Comparison of ENCODE assay signal across 23 mouse cellular contexts in the genomic region with DNA sequence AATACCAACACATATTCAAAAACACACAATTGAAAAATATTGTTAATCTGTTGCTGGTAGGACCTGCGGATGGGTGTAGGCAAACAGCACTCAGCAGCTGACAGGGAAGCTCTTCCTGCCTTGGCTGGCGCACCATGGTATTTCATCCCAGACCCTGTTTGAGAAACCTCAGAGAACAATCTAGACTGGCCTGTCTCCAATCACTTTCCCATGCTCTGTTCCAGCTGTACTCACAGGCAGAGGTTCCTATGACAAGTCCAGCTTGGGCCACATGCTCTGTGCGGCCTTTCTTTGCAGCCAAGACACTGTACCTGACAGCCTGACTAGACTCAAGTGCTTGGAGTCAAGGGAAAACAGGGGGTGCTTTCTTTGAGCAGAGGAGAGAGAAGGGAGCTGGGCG. TPM values are rescaled to one million over a fixed set of nuclear protein-coding genes. Genes with fewer than 3 reads are reported as not detected.
"Had no signal": no experiment of that assay in that cellular context is flagged by ENCODE, and none has a peak within 500 bp of the region (broad histone marks: within the 10 kb centered on the region; RNA-seq: fewer than 3 reads in every experiment).

No protein-coding gene starts in this region.

- H3K9me3 ChIP-seq: liver, embryonic 15.5 days; midbrain, embryonic 12.5 days; midbrain, embryonic 15.5 days; neural tube, embryonic 12.5 days; neural tube, embryonic 15.5 days; stomach, embryonic 15.5 days had no signal

- H3K27me3 ChIP-seq: liver, embryonic 15.5 days; midbrain, embryonic 12.5 days; midbrain, embryonic 15.5 days; neural tube, embryonic 12.5 days; stomach, embryonic 15.5 days had no signal

- DNase-seq: kidney, adult 2 months; kidney, postnatal 25 days; layer of hippocampus, adult 9-11 months; layer of hippocampus, postnatal 36 days; left cerebral cortex, postnatal 4 days; liver; lung, embryonic 14.5 days; lung, postnatal 10 days; right cerebral cortex, adult 18-20 months; right cerebral cortex, postnatal 14 days; right cerebral cortex, postnatal 4 days; thymus, postnatal 25 days had no signal

- H3K4me3 ChIP-seq: layer of hippocampus, adult 2 months; left cerebral cortex, adult 2 months; liver, embryonic 15.5 days; midbrain, embryonic 12.5 days; midbrain, embryonic 15.5 days; neural tube, embryonic 12.5 days; neural tube, embryonic 15.5 days; stomach, embryonic 15.5 days had no signal

- H3K4me2 ChIP-seq: liver, embryonic 15.5 days; lung, embryonic 14.5 days; midbrain, embryonic 12.5 days; midbrain, embryonic 15.5 days; neural tube, embryonic 12.5 days; neural tube, embryonic 15.5 days; stomach, embryonic 15.5 days had no signal

- H3K36me3 ChIP-seq: liver, embryonic 15.5 days; midbrain, embryonic 12.5 days; midbrain, embryonic 15.5 days; neural tube, embryonic 12.5 days; neural tube, embryonic 15.5 days; stomach, embryonic 15.5 days had no signal

- ATAC-seq: intestine, postnatal 0 days; midbrain, embryonic 15.5 days had no signal

- H3K27ac ChIP-seq: kidney, postnatal 0 days; layer of hippocampus, adult 2 months; left cerebral cortex, adult 2 months; liver, embryonic 15.5 days; macrophage; midbrain, embryonic 12.5 days; midbrain, embryonic 15.5 days; neural tube, embryonic 12.5 days; neural tube, embryonic 15.5 days; stomach, embryonic 15.5 days had no signal

- H3K9ac ChIP-seq: liver, embryonic 15.5 days; lung, embryonic 14.5 days; midbrain, embryonic 12.5 days; midbrain, embryonic 15.5 days; neural tube, embryonic 12.5 days; neural tube, embryonic 15.5 days; stomach, embryonic 15.5 days had no signal

- H3K4me1 ChIP-seq: liver, embryonic 15.5 days; midbrain, embryonic 12.5 days; midbrain, embryonic 15.5 days; neural tube, embryonic 12.5 days; neural tube, embryonic 15.5 days; stomach, embryonic 15.5 days had no signal

RNA-seq across cellular contexts. Expression of gene Lepr, which starts 6.1 kb away (rescaled TPM):
- polyA plus RNA-seq: macrophage had no signal
